Mouse (Mus musculus): ENCODE results near the gene Lmtk3.

DNA sequence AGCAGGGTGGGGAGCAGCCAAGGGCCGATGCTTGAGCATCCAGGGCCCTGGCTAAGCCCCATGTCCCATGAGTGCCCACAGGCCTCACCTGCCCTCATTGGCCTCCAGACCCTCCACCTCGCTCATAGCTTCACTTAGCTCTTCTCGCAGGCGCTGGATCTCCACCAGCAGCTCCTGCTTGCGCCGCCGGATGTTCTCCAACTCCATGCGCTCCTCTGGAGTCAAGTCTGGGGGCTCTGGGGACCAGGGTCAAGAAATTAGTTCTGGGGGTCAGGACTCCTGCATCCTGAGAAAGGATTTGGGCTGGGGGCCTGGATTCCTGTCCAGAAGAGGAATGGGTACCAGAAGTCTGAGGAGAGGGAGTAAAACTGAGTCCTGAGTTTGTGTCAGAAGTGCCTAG lies 29.4 kb downstream of the Lmtk3 start:
- no peak for TF ChIP-seq CTCF (IDR thresholded peaks at IDR 0.05; ENCODE audit: low read depth)
- TF ChIP-seq EP300 (IDR thresholded peaks at IDR 0.05; ENCODE audit: low read depth): no peak
